Mouse (Mus musculus) E14TG2a.4 (cell line): ENCODE data around the gene Bmp8a.

Source experiments
- CTCF ChIP-seq: conservative IDR thresholded peaks from 2 replicates; pipeline ENCODE4 v1.5.1; 2014; ENCODE audit warnings: low read length
- NANOG ChIP-seq: IDR thresholded peaks from 2 replicates; pipeline ENCODE4 v1.6.1; 2014; ENCODE audit warnings: borderline replicate concordance, low read length, mixed read lengths

GRCm38 (mm10) chr4:123314497-123314896 lies 28.6 kb downstream of the Bmp8a start:
- TF ChIP-seq CTCF, result no peak
- no peak for TF ChIP-seq NANOG
